Mouse (Mus musculus): ENCODE results near the gene Aga. TPM values are rescaled to one million over a fixed set of nuclear protein-coding genes. Genes with fewer than 3 reads are reported as not detected.
"Not testable (repeated sequence)": the region's sequence is repeated elsewhere in the genome, so short reads cannot be mapped to it uniquely, and the experiment has no call there.

Aga gene
- total RNA-seq (2021): 1 to 10 TPM; 8.1 to 9.4 TPM
- long read RNA-seq, experiment 1, transcript Aga-201 (9 exons, 1,181 nt): major isoform, 8 of 8 reads
- long read RNA-seq, experiment 1, partial matches to known transcripts: 0 of 8 reads
- long read RNA-seq, experiment 1, other reads (novel, unspliced or antisense): 0 of 8 reads
- long read RNA-seq, experiment 2, transcript Aga-201 (9 exons, 1,181 nt): major isoform, 20 of 21 reads
- long read RNA-seq, experiment 2, partial matches to known transcripts: 1 of 21 reads
- long read RNA-seq, experiment 2, other reads (novel, unspliced or antisense): 0 of 21 reads

DNA sequence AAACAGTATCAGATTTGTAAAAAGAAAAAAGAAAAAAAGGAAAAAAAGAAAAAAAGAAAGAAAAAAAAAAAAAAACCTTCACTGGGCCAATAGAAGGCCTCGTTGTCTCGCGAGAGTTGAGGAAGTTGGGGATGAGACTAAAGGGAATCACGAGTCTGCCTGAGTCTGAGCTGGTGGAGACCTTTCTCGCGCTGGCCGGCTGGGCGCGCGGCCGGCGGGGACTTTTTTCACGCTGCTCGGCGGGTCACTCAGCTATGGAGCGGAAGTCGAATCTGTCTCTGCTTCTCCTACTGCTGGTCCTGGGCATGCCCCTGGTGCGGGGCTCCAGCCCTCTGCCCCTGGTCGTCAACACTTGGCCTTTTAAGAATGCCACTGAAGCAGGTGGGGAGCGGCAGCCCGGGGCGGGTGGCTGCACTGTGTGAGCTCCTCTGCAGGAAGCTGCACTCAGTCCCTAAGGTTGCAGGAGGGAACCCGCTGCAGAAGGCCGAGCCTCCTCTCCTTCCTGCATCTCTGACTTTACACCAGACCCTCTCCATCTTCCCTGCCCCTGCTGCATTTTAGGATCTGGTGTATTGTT lies at the start of gene Aga:
Aga (plus strand) TSS at position 177 of the 577 bp plus-strand sequence.
- peak; percentile 82 to 89 for DNase-seq (ENCODE audit: low spot score in 2 of 2)

DNA sequence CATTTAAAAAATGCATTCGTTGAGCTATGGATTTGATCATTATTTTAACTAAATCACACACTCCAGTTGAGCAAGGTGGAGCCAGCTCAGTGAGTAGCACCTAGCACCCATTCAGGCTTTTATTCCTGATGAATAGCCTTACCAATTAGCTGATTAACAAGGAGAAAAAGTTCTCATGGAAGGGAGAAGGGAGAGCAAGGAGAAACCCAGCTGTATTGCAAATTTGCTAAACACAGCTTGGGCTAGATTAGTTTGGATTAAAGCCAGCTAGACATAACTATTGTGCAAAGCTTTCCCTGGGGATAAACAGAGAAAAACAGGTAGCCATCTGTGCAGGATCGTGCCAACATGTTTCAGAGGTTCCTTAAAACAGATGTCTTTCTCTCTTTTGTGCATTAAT lies 22.5 kb upstream of the Aga start:
- DNase-seq (ENCODE audit: low spot score in 2 of 2): no peak

DNA sequence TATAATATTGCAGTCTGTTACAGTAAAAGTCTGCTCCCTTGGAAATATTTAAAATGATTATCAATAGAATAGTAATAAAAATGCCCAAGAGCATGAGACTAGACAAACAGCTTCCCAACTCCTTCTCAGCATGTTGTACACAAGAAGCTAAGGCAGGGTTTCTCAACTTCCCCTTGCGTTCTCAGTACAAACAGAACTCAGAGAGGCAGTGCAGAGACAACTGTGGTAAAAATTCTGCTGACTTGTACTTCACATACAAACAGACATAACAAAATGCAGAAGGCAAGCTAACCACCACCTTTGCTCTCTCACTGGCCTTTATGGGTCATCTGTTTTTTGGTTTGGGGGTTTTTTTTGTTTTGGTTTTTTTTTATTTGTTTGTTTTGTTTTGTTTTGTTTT lies 15.3 kb upstream of the Aga start:
- no peak for DNase-seq (ENCODE audit: low spot score in 2 of 2)

DNA sequence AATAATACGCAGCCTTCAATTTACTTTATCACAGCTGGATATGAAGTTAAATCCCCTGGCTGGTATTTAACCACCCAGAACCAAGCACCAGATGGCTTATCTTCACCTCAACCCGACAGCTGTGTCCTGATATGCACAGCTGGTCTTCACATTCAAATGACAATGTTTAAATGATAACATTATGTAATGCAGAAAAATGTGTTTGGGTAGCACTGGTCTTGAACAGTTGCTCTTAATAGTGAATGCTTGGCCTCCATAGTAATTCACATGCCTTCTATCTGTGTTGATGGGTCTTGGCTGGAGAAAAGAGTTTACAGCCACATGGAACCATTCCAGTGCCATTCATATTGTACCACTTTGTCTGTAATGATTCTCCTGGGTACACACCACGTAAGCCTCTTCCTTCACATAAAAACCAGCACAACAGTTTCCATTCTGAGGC lies 14.6 kb upstream of the Aga start:
- DNase-seq (ENCODE audit: low spot score in 2 of 2): no peak

DNA sequence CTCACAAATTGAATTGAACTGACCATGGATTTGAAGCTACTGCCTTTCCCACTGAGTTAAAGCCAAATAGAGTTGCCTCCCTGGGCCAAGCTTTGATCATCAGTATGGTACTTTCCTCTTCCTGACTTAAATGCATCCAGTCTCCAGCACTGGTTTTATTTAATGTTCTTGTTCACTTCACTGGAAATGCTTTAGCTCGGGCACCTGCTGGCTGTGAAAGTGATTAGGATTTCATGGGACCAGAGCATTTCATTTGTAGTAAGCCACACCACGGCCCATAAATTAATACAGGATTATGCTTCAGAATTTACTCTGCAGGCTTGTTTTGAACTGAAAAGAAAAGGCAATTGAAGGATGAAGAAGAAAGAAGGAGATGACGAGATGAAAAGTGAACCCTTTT lies 26.5 kb downstream of the Aga start:
- DNase-seq (ENCODE audit: low spot score in 2 of 2): not testable (repeated sequence)

DNA sequence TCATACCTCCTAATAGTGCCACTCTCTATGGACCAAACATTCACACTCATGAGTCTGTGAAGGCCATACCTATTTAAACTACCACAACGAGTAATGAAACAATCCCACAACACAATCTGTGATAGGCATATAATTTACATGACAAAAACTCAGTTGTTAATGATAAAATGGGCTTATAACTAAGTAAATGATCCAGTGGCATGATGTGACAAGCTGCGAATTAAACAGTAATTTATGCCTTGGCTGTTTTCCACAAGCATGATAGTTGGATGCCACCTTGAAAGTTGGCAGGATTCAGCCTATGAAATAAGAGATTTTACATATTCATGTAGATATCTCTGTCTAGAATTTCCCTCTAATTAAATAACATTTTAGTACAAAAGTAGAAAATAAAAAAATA lies 28.1 kb downstream of the Aga start:
- no peak for DNase-seq (ENCODE audit: low spot score in 2 of 2)

DNA sequence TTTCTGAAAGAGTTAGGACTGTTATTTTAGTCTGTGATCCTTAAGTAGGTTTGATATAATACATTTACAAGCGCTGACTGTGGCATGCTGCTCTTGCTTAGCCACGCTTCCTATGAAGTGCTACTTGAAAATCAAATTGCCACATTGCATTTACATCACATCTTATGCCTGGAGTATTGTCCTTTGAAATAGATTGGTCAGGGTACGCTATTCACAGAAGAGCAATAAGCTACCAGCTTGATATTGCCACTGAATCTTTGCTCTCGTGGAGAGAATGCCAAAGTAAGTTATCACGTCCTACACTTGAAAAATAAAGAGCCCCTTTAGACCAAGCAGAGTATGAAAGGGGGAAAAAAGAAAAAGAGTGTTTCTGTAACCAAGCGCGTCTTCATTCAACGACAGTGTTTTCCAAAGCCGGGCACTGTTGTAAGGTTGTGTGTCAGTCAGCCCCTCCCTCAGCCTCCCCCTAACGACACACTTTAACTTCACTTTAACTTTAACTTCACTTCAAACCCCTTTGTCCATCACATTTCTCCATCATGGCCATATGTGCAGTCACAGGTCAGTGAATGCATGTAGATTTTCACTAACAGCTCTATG lies 51.0 kb downstream of the Aga start:
- DNase-seq (ENCODE audit: low spot score in 2 of 2): no peak

DNA sequence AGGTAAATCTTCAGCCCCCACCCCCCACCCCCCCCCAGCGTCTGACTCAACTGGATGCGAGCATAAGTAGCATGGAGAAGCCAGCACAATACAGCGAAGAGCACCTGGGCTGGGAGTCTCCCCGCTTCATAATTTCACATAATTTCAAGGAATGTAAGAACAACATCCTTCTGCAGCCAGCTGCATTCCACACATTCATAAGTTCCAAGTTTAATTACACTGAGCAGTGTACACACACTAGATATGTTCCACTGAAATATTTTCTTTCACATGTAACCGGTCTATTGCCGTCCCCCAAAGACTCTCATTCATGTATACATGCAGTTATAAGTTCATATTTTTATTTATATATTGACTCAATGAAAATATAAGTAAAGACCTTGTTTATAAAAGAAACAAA lies 54.7 kb downstream of the Aga start:
- DNase-seq (ENCODE audit: low spot score in 2 of 2): no peak

Other genes with a start within 250 kb of the Aga start
- 1 to 10 TPM in 1 of 2 experiments, under 1 TPM in 1; 0.79 to 1.4 TPM for gene Neil3, start 127.3 kb downstream of the Aga start, total RNA-seq (2021)